Mouse (Mus musculus): ENCODE measurements around the gene Olfr982. TPM values are rescaled to one million over a fixed set of nuclear protein-coding genes. Genes with fewer than 3 reads are reported as not detected.

Gene Olfr982
- not detected for total RNA-seq (2023)

DNA sequence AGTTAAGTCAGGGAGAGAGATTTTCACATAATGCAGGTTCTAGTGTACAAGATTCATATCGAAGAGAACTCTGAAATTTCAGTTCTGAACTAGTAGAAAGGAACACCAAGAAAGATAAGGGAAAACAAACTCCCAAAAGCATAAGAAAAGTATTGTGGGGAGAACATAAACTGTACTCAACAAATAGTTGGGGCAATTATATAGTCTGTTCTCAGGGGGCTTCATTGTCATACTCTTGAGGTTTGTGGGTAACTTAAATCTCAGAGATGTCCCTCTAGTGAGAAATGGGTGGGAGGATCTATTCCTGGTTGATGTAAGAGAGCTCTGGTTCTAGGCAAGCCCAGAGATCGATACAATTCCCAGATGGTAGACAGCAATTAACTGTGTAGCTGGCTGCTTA, at the start of gene Olfr982:
TSS of gene Olfr982 (plus strand) at position 301 of the 400 bp plus-strand sequence.

DNA sequence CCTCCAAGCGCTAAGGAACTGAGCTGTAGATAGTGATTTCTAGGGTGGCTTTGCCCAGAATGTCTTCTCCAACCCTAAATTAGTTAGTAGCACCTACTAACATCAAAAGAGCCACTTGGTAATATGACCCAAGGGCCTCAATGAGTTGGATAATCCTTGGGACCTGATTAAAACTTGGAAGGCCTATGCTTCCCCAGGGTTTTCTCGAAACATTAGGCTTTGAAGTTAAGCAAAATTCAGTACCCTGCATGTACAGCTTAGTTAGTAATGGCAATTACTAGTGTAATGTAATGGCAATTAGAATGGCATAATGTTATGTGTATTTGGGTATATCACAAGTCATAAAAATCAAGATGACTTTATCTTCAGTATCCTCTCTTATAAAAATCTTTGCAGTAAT, 19.9 kb downstream of the Olfr982 start, which contains the start of gene Olfr983:
TSS of gene Olfr983 (minus strand) at position 101 of the 400 bp plus-strand sequence.

GRCm38 (mm10) chr9:40114106-40114505, 40.5 kb downstream of the Olfr982 start, which contains the start of gene Olfr984:
Gene Olfr984, minus strand, starts transcription at chr9:40114206.

Other genes with a start within 250 kb of the Olfr982 start
- not detected for gene Olfr971, start 237.0 kb upstream of the Olfr982 start, total RNA-seq (2023)
- not detected for gene Olfr972, start 207.4 kb upstream of the Olfr982 start, total RNA-seq (2023)
- gene Olfr229, start 166.5 kb upstream of the Olfr982 start, total RNA-seq (2023): not detected
- gene Olfr974, start 136.3 kb upstream of the Olfr982 start, total RNA-seq (2023): not detected
- gene Olfr975, start 121.8 kb upstream of the Olfr982 start, total RNA-seq (2023): not detected
- not detected for gene Olfr976, start 112.7 kb upstream of the Olfr982 start, total RNA-seq (2023)
- gene Olfr978, start 81.7 kb upstream of the Olfr982 start, total RNA-seq (2023): not detected
- gene Olfr979, start 70.4 kb upstream of the Olfr982 start, total RNA-seq (2023): not detected
- not detected for gene Olfr980, start 64.2 kb upstream of the Olfr982 start, total RNA-seq (2023)
- not detected for gene Olfr981, start 52.4 kb upstream of the Olfr982 start, total RNA-seq (2023)
- not detected for gene Olfr983, start 19.8 kb downstream of the Olfr982 start, total RNA-seq (2023)
- gene Olfr984, start 40.4 kb downstream of the Olfr982 start, total RNA-seq (2023): not detected
- gene Olfr985, start 56.4 kb downstream of the Olfr982 start, total RNA-seq (2023): not detected
- not detected for gene Tmem225, start 74.3 kb downstream of the Olfr982 start, total RNA-seq (2023)
- not detected for gene Olfr986, start 107.1 kb downstream of the Olfr982 start, total RNA-seq (2023)
- 3.1 TPM for gene Zfp202, start 118.5 kb downstream of the Olfr982 start, total RNA-seq (2023)
- gene Scn3b, start 195.4 kb downstream of the Olfr982 start, total RNA-seq (2023): not detected